Mouse (Mus musculus): ENCODE data around the gene Hlx.

The Hlx gene

GRCm38 (mm10) chr1:184732556-184733049 lies at the start of gene Hlx:
TSS of gene Hlx (minus strand) at chr1:184732619.
- DNase-seq (ENCODE audit: low spot score) = no peak

GRCm38 (mm10) chr1:184782161-184782513 lies 49.7 kb upstream of the Hlx start:
- no peak for DNase-seq (ENCODE audit: low spot score)

DNA sequence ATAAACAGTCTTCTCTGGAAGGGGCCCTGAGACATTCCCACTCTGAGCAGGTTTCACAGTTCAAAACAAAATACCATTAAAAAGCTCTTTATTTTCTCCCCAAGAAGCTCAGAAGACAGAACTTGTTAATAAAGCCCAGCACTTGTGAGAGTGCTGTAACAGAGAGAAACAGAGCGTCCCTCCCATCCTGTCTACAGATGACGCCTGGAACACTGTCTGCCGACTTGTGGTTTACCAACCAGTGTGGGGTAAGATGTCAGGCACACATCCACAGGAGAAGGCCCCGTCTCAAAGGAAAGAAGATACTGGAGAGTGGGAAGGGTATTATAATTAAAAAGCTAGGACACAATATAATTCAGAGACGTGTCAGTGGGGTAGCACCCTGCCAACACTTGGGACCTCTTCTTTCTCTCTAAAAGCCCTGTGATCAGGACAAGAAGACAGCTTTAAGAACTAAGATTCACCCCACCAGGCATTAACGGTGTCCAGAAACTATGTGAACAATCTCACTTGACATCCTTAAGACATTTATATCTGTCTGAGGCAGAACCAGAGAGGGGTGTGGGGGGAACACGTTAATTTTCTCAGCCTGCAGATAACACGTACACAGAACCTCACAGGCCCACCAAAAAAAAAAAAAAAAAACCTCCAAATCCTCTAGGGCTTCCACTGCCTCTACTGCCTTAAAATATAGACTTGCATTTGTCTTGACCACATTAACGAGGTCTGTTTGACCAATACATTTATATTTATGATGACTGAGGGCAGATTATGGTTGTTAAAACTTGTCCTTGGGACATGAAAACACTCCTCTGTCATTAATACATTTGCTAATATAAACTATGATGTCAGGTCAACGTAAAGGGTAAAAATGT lies 49.1 kb upstream of the Hlx start:
- no peak for DNase-seq (ENCODE audit: low spot score)

DNA sequence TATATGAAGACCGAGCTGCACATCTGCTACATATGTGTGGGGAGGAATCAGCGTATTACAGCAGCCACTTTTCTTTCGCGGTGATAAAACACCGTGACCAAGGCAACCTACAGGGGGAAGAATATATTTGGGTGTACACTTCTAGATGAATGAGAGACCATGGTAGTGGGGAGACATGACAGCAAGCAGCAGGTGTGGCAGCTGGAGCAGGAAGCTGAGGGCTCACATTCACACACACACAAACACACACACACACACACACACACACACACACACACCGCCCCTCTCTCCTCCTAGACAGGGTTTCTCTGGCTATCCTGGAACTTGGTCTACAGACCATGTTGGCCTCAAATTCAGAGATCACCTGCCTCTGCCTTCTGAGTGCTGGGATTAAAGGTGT lies 45.7 kb upstream of the Hlx start:
- no peak for DNase-seq (ENCODE audit: low spot score)

DNA sequence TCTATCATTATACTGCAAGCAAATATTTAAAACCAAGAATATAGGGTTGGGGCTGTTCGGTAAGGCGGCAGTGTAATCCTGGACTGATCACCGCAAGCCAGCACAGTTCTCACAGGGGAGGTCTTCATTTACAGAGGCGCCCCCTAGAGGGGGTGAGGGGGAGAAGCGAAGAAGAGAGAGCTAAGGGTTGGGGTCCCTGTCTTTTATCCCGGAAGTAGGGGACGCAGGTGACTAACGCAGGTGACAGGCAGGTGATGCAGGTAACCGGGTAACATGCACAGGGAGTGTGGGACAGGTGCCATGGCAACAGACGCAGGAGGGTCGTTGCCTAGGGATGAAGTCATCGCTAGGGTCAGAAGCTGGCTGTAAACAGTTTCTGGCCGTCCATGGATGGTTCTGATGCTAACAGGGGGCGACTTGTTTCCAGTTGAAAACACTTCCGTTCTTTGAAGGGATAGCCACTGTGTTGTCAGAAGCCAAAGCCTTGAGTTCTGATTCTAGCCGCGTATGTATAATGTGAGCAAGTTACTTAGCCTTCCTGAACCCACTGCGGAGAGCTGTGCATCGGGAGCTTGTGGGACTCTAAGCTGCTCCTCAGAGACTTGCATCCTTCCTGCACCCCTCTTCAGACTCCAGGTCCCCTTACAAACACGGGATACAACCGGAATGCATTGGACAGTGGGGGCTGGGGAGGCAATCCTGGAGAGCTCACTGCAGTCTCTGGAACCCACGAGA lies 44.8 kb upstream of the Hlx start:
- no peak for DNase-seq (ENCODE audit: low spot score)

DNA sequence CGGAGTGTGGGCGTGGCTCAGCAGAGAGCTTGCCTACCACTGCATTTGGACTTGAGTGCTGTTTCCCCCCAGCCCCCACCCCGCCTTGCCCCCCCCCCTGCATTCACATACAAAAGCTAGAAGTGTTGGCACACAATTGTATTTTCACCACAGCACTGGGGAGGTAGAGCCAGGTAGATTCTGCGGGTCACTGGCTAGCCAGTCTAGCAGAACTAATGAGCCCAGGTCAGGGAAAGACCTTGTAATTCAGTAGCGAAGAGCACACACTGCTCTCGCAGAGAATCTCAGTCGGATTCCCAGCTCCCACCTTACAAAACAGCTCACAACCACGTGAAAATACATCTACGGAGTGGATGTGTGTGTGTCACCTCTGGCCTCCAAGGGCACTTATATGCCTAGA lies 42.9 kb upstream of the Hlx start:
- no peak for DNase-seq (ENCODE audit: low spot score)

GRCm38 (mm10) chr1:184771891-184772249 lies 39.5 kb upstream of the Hlx start:
- no peak for DNase-seq (ENCODE audit: low spot score)

- peak; percentile 9 for DNase-seq (ENCODE audit: low spot score)
Observed at GRCm38 (mm10) chr1:184771202-184771890, 38.9 kb upstream of the Hlx start.

DNA sequence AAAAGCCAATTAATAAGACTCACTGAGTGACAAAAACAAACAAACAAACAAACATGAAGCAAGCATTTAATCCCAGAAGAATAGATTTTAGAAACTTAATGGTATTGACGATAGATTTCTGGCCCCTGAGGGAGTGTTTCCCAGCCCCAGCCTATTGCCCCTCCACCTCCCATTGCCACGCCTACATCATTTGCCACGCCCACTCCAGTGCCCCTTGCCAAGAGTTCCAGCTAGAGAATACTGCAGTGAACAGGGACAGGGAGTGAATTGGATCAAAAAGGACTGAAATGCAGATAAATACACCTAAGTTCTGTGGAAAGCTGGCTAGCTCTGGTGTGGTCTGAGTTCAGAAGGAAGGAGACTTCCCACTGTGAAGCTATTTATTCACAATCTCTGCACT lies 31.4 kb upstream of the Hlx start:
- DNase-seq (ENCODE audit: low spot score) = no peak

GRCm38 (mm10) chr1:184762941-184763340 lies 30.5 kb upstream of the Hlx start:
- no peak for DNase-seq (ENCODE audit: low spot score)

- no peak for DNase-seq (ENCODE audit: low spot score)
Observed at GRCm38 (mm10) chr1:184761988-184762387, 29.6 kb upstream of the Hlx start.

GRCm38 (mm10) chr1:184752671-184753070 lies 20.3 kb upstream of the Hlx start:
- no peak for DNase-seq (ENCODE audit: low spot score)

GRCm38 (mm10) chr1:184750114-184750664 lies 17.8 kb upstream of the Hlx start:
- no peak for DNase-seq (ENCODE audit: low spot score)

DNA sequence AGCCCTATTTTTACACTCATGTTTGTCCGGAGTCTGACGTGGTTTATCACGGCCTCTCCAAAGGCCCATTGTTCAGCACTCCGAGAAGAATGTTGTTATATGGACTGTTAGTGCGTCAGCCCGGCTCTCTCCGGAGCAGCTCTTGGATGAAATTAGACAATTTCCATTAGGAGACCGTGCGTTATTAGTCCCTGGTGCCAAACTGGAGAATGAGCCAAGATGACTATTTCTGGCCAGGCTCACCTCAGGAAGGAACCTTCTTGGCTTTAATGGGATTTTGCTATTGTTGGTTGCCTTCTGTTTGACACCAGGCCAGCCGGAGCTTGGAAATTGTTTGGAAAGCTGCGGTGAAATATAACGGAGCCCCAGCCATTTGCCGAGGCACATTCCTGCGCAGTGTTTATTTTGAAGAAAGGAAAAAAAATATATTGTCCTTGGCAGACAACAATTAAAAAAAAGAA lies 16.3 kb upstream of the Hlx start:
- DNase-seq (ENCODE audit: low spot score) = no peak

DNA sequence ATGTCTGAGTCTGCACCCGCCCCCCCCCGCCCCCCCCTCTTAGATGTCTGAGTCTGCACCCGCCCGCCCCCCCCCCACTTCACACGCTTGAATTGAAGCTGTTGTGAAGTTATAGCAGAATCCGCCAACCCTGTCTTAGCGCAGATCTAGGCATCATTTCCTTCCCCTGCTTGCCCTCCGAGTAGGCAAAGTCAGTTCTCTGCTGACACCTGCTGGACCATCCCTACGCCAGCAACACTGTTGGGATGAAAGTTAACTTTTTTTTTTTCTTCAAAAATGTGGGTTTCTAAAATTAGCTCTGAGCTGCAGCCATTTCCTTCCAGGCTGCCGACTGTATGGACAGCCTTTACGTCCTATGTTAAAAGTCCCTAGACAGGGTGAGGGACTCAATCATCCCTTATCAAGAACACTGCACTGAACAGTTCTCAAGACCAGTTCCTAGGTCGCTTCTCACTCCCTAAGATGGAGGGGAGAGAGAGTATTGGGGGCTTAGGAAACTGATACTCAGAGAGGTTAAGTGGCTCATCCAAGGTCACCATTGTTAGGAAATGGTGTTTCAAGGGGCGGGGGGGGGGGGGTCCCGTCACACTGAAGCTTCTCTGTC lies 5.6 kb upstream of the Hlx start:
- DNase-seq (ENCODE audit: low spot score) = no peak

GRCm38 (mm10) chr1:184737228-184737627 lies 4.8 kb upstream of the Hlx start:
- DNase-seq (ENCODE audit: low spot score) = no peak

- no peak for DNase-seq (ENCODE audit: low spot score)
Observed at GRCm38 (mm10) chr1:184736260-184736659, 3.8 kb upstream of the Hlx start.

DNA sequence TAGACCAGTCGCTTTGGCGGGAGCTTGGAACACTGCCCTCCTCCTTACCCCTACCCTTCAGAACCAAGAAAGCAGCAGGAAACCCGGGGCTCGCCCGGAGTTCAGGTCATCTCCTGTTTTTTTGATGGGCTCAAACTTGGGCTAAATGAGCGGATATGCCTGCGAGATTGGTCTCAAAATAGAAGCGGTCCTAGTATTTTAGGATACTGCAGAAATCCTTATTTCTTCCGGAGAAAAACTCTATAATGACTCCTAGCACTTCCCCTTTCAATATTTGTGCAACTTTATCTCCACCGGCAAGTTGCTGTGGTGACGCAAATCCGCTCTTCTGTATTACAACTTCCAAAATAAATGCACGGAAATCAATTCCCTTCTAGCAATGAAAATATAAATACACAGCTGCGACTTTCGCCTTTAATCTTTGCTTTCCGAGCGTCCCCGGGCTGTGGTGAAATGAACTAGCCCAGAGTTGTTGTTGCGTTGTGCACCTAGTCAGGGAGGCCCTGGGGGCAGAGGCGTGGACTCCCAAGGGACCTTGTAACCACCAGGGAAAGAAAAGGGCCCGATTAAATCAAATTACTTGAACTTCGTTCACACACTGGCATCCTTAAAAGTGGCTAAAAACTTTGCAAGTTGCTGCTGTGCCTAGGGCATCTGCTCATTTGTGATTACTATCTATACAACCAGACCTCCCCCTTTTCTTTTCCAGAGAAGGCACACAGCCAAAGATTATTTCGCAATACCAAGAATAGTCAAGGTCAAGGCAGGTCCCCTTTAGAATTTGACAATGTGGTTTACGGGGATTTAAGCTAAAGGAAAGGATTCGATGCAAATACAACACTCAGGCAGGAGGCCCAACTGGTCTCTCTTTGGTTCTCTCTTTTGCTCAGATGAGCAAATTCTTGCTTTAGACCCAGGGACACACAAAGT lies 2.8 kb upstream of the Hlx start:
- no peak for DNase-seq (ENCODE audit: low spot score)

DNA sequence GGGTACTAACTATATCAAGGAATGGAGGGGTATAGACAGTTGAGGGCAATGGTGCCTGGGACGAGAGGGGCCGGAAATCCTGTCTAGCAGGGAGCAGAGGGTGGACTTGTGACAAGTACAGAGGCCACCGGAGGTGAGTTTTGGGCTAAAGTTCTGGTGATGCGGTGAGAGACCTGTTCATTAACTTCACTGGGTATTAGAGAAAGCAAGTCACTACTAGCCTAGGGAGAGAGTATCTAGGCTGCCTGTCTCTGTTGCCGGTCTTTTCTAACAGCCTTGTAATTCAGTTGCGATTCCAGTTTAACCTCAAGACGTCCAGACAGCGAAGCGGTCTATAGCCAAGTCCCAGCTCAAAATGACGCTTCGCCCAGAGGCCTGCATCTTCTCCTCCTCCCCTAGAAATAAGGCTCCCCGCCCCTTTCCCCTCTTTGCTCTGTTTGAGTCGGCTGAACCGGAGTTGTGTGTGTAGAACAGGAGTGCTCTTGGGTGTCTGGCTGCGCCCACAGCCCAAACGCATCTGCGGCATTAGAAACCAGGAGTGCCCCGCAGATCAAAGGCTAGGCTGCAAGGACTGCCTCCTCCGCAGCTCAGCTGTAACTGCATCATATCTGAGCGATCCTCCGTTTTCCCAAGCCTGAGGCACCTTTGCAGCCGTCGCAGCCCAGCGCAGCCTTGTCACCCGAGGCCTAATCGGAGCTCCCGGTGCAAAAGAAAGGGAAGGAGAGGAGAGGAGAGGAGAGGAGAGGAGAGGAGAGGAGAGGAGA lies 1.8 kb upstream of the Hlx start:
- DNase-seq (ENCODE audit: low spot score) = no peak
